Mouse (Mus musculus): ENCODE results near the gene Arfgef2. TPM values are rescaled to one million over a fixed set of nuclear protein-coding genes. Genes with fewer than 3 reads are reported as not detected.
A peak's percentile ranks its signal among the peaks of the same experiment; 100 is the strongest.
"Not testable (repeated sequence)": the region's sequence is repeated elsewhere in the genome, so short reads cannot be mapped to it uniquely, and the experiment has no call there.

Gene Arfgef2
- total and polyA plus RNA-seq, 2 experiments from 2014 or later, result 5.2 to 15.5 TPM

GRCm38 (mm10) chr2:166784376-166784775 lies 21.0 kb upstream of the Arfgef2 start:
- Histone ChIP-seq H3K4me1 (ENCODE audit: control insufficient read depth, insufficient read depth) (no peaks in the 10 kb centered on the region), H3K36me3 (replicated peaks; ENCODE audit: control insufficient read depth, insufficient read depth, low read length) (no peaks in the 10 kb centered on the region), H3K9me3 (replicated peaks; ENCODE audit: control insufficient read depth, low read length) (no peaks in the 10 kb centered on the region), H3K27ac (ENCODE audit: low read depth) (no peak overlapping the region), H3K4me2 (ENCODE audit: low read depth, low read length) (no peak overlapping the region), H3K27me3 (ENCODE audit: control insufficient read depth, insufficient read depth, low read length) (no peaks in the 10 kb centered on the region), H3K9ac (replicated peaks; ENCODE audit: low read depth, low read length) (no peak overlapping the region), H3K4me3 (ENCODE audit: low read depth, low read length) (no peak overlapping the region)
- ATAC-seq (ENCODE audit: insufficient read depth, low read depth) (no peak), DNase-seq (ENCODE audit: low spot score) (no peak)
- 79% methylated on average over 6 of the region's 6 CpGs for WGBS
- TF ChIP-seq EP300 (IDR thresholded peaks at IDR 0.05; ENCODE audit: low read depth) (no peak), CTCF (IDR thresholded peaks at IDR 0.05; ENCODE audit: low read depth) (0 out of 2 replicates have a peak, but pooled peaks have one; percentile 32)

DNA sequence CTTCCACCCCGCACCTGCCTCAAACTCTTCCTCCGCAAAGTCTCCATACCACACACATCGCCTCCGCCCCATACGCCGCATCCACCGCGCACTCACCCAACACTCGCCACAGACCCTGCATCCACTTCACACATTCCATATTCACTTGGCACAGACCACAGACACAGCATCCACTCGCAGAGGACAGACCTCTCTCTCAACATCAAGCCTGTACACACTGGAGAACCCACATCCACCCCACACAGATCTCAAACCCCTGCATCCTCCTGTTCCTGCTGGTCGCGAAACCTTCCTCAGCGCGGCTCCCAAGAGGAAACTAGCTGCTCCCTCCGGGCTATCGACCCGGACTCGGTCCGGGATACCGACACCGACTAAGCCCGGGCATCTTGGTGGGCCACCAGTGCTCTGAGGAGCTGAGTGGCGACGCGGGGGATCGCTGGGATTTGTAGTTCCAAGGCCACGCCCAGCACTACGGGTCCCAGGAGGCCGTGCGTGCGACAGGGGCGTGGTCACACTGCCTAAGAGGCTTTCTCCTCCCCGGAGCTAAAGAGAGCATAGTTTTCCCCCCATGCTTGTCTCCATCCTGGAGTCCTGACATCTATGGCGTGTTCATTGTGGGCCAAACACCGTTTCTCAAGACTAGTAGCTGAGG lies 18.9 kb upstream of the Arfgef2 start:
- Histone ChIP-seq H3K4me3 (ENCODE audit: low read depth, low read length) (peak overlapping the region; percentile 58), H3K9me3 (replicated peaks; ENCODE audit: control insufficient read depth, low read length) (no peaks in the 10 kb centered on the region), H3K4me1 (ENCODE audit: control insufficient read depth, insufficient read depth) (no peaks in the 10 kb centered on the region), H3K27me3 (ENCODE audit: control insufficient read depth, insufficient read depth, low read length) (no peaks in the 10 kb centered on the region), H3K4me2 (ENCODE audit: low read depth, low read length) (peak overlapping the region; percentile 77), H3K9ac (replicated peaks; ENCODE audit: low read depth, low read length) (peak overlapping the region; percentile 23), H3K27ac (ENCODE audit: low read depth) (no peak overlapping the region), H3K36me3 (replicated peaks; ENCODE audit: control insufficient read depth, insufficient read depth, low read length) (no peaks in the 10 kb centered on the region)
- ATAC-seq (ENCODE audit: insufficient read depth, low read depth), result peak; percentile 95
- TF ChIP-seq EP300 (IDR thresholded peaks at IDR 0.05; ENCODE audit: low read depth) (no peak), CTCF (IDR thresholded peaks at IDR 0.05; ENCODE audit: low read depth) (no peak)
- under 1% methylated on average over 35 of the region's 35 CpGs for WGBS
- peak; percentile 83 for DNase-seq (ENCODE audit: low spot score)

- no peak for ATAC-seq (ENCODE audit: insufficient read depth, low read depth)
- Histone ChIP-seq H3K9ac (replicated peaks; ENCODE audit: low read depth, low read length) (no peak overlapping the region), H3K4me1 (ENCODE audit: control insufficient read depth, insufficient read depth) (peaks cover 14% of the 10 kb centered on the region), H3K4me2 (ENCODE audit: low read depth, low read length) (no peak overlapping the region), H3K36me3 (replicated peaks; ENCODE audit: control insufficient read depth, insufficient read depth, low read length) (peaks cover 9% of the 10 kb centered on the region; the same call in 1 of the 2 replicates), H3K9me3 (replicated peaks; ENCODE audit: control insufficient read depth, low read length) (no peaks in the 10 kb centered on the region), H3K27me3 (ENCODE audit: control insufficient read depth, insufficient read depth, low read length) (no peaks in the 10 kb centered on the region), H3K4me3 (ENCODE audit: low read depth, low read length) (no peak overlapping the region), H3K27ac (ENCODE audit: low read depth) (no peak overlapping the region)
- no peak for DNase-seq (ENCODE audit: low spot score)
- TF ChIP-seq CTCF (IDR thresholded peaks at IDR 0.05; ENCODE audit: low read depth) (no peak), EP300 (IDR thresholded peaks at IDR 0.05; ENCODE audit: low read depth) (no peak)
- WGBS, result 75% methylated on average over 5 of the region's 5 CpGs
These were observed 13.7 kb upstream of the Arfgef2 start for GRCm38 (mm10) chr2:166791738-166792137.

DNA sequence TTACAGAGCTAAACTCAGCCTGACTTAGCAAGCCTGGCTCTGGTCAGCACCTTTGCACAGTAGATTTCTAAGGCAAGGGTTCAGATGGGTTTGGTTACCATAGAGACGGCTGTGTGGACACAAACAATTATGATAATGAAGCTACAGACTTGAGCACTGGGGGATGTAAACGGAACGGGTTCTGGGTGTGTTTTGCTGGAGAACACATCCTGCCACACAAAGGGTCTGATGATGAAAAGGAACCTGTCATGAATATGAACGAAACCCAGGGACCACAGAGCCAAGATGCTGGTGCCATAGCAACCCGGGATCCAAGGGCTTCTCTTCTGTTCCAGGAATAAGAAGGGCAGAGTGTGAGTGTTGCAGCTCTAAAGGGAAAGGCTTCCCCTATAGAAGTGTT lies 13.0 kb upstream of the Arfgef2 start, which contains the start of gene Trp53rkb:
Gene Trp53rkb (plus strand): TSS at position 177 of the 400 bp plus-strand sequence.
- no peak for DNase-seq (ENCODE audit: low spot score)
- Histone ChIP-seq H3K4me2 (ENCODE audit: low read depth, low read length) (peak within 1 kb of the TSS; percentile 81), H3K4me1 (ENCODE audit: control insufficient read depth, insufficient read depth) (peaks cover 14% of the 10 kb centered on the region), H3K36me3 (replicated peaks; ENCODE audit: control insufficient read depth, insufficient read depth, low read length) (peaks cover 16% of the 10 kb centered on the region; the same call in 1 of the 2 replicates), H3K27ac (ENCODE audit: low read depth) (peak within 1 kb of the TSS; percentile 77), H3K9me3 (replicated peaks; ENCODE audit: control insufficient read depth, low read length) (no peaks in the 10 kb centered on the region), H3K9ac (replicated peaks; ENCODE audit: low read depth, low read length) (peak within 1 kb of the TSS; percentile 73), H3K27me3 (ENCODE audit: control insufficient read depth, insufficient read depth, low read length) (no peaks in the 10 kb centered on the region), H3K4me3 (ENCODE audit: low read depth, low read length) (peak within 1 kb of the TSS; percentile 79)
- ATAC-seq (ENCODE audit: insufficient read depth, low read depth), result no peak
- TF ChIP-seq CTCF (IDR thresholded peaks at IDR 0.05; ENCODE audit: low read depth) (no peak), EP300 (IDR thresholded peaks at IDR 0.05; ENCODE audit: low read depth) (no peak)
- 72% methylated on average over 5 of the region's 5 CpGs for WGBS

- Histone ChIP-seq H3K36me3 (replicated peaks; ENCODE audit: control insufficient read depth, insufficient read depth, low read length) (peaks cover 24% of the 10 kb centered on the region), H3K4me3 (ENCODE audit: low read depth, low read length) (peak overlapping the region; percentile 79), H3K4me1 (ENCODE audit: control insufficient read depth, insufficient read depth) (peaks cover 14% of the 10 kb centered on the region), H3K27ac (ENCODE audit: low read depth) (peak overlapping the region; percentile 77), H3K4me2 (ENCODE audit: low read depth, low read length) (peak overlapping the region; percentile 81), H3K9ac (replicated peaks; ENCODE audit: low read depth, low read length) (peak overlapping the region; percentile 73)
- DNase-seq (ENCODE audit: low spot score) (peak; percentile 52), ATAC-seq (ENCODE audit: insufficient read depth, low read depth) (peak; percentile 94)
- WGBS, result under 1% methylated on average over 57 of the region's 76 CpGs
- not testable (repeated sequence) for H3K9me3 ChIP-seq (replicated peaks; ENCODE audit: control insufficient read depth, low read length); H3K27me3 ChIP-seq (ENCODE audit: control insufficient read depth, insufficient read depth, low read length)
These were observed 11.7 kb upstream of the Arfgef2 start for GRCm38 (mm10) chr2:166793542-166794214.
